Mouse (Mus musculus) spleen, adult 2 months (tissue): ENCODE data around the gene Crip1.

ENCODE experiments used
- CTCF ChIP-seq: fragments of 200-500 bp; IDR thresholded peaks from 2 replicates; pipeline ENCODE4 v1.5.1; 2011; ENCODE audit warnings: mild to moderate bottlenecking, inconsistent platforms; ENCODE audit not compliant: insufficient read depth, insufficient read length, insufficient replicate concordance; ENCODE audit errors: extremely low read depth
- POLR2A ChIP-seq: fragments of 200-500 bp; IDR thresholded peaks from 2 replicates; pipeline ENCODE4 v1.6.1; 2011; ENCODE audit warnings: low read depth, low read length, inconsistent platforms

DNA sequence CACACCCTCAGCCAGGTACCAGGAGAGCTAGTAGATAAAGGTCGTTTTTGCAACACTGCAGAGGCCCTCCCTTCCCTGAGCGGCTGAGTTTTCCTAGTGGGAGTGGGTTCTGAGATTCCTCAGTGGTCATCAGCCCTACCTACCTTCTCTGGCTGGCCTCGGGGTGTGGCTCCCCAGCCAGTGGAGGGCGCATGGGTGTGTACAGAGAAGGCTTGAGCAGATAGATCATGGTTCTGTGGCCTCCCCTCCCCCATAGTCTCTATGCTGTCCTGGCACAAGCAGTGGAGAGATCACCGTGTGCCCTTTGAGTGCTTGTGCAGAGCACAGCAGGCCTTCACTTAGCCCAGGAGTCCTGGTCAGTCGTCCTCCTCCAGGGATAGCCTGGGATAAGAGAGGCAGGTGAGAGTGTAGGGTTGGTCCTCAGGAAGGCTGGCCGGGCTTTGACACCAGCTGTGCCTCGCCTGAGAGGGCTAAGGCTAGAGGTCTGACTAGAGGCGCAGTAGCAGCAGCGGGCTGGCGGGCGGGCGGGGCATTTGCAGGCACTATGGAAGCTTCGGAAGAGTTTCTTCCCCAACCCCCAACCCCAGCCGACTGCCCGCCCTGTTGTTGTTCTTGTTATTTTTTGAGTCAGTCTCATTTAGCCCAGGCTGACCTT lies 2.4 kb downstream of the Crip1 start:
- TF ChIP-seq CTCF (peak; percentile 6; the same call in 1 of the 2 replicates), POLR2A (no peak)
